Mouse (Mus musculus) adrenal gland, adult 2 months (tissue): Measurements from ENCODE around the gene Slamf6. TPM values are rescaled to one million over a fixed set of nuclear protein-coding genes. Genes with fewer than 3 reads are reported as not detected.
"Not testable (repeated sequence)": the region's sequence is repeated elsewhere in the genome, so short reads cannot be mapped to it uniquely, and the experiment has no call there.

Source experiments
- DNase-seq: peaks from one replicate; pipeline ENCODE4 v3.0.0; 2021
- polyA plus RNA-seq: library from polyadenylated mRNA; depleted of rRNA; stranded (reverse); fragments of >200 nt; gene quantifications from 2 replicates; pipeline ENCODE4 v1.2.3, GENCODE M21; 2012
- total RNA-seq, 2 experiments: library from RNA; stranded (reverse); gene quantifications; 2 replicates each; pipeline ENCODE4 v1.2.3; 2021

Gene Slamf6
- total and polyA plus RNA-seq, 3 experiments = 0.06 to 0.24 TPM; not detected in 1

GRCm38 (mm10) chr1:171955071-171955470 is 37.8 kb downstream of the Slamf6 start:
- no peak for DNase-seq

- no peak for DNase-seq
These were observed 40.1 kb downstream of the Slamf6 start for GRCm38 (mm10) chr1:171957411-171957810.

GRCm38 (mm10) chr1:171960726-171961125 is 43.4 kb downstream of the Slamf6 start:
- no peak for DNase-seq

GRCm38 (mm10) chr1:171961704-171962103 is 44.4 kb downstream of the Slamf6 start:
- DNase-seq = no peak

- DNase-seq = no peak
These were observed 46.3 kb downstream of the Slamf6 start for GRCm38 (mm10) chr1:171963613-171964012.

- no peak for DNase-seq
These were observed 48.9 kb downstream of the Slamf6 start for GRCm38 (mm10) chr1:171966054-171966790.

- DNase-seq = no peak
These were observed 51.9 kb downstream of the Slamf6 start for GRCm38 (mm10) chr1:171969221-171969620.

GRCm38 (mm10) chr1:171970854-171971586 is 53.7 kb downstream of the Slamf6 start:
- no peak for DNase-seq

GRCm38 (mm10) chr1:171974361-171974760 is 57.0 kb downstream of the Slamf6 start:
- not testable (repeated sequence) for DNase-seq

GRCm38 (mm10) chr1:171975377-171975776 is 58.1 kb downstream of the Slamf6 start:
- DNase-seq = no peak

GRCm38 (mm10) chr1:171975831-171976230 is 58.5 kb downstream of the Slamf6 start:
- DNase-seq = no peak

GRCm38 (mm10) chr1:171976826-171977539 is 59.7 kb downstream of the Slamf6 start:
- DNase-seq = no peak

GRCm38 (mm10) chr1:171977891-171978290 is 60.6 kb downstream of the Slamf6 start:
- no peak for DNase-seq

GRCm38 (mm10) chr1:171979969-171980730 is 62.8 kb downstream of the Slamf6 start:
- DNase-seq = no peak

GRCm38 (mm10) chr1:171982170-171982569 is 64.9 kb downstream of the Slamf6 start:
- DNase-seq = no peak

GRCm38 (mm10) chr1:171982740-171983139 is 65.4 kb downstream of the Slamf6 start:
- DNase-seq = no peak

GRCm38 (mm10) chr1:171983372-171984001 is 66.2 kb downstream of the Slamf6 start:
- DNase-seq = no peak

- no peak for DNase-seq
These were observed 66.8 kb downstream of the Slamf6 start for GRCm38 (mm10) chr1:171984121-171984520.

- DNase-seq = no peak
These were observed 74.6 kb downstream of the Slamf6 start for GRCm38 (mm10) chr1:171991883-171992282.

- DNase-seq = no peak
These were observed 75.7 kb downstream of the Slamf6 start for GRCm38 (mm10) chr1:171992901-171993530.

- DNase-seq = no peak
These were observed 77.2 kb downstream of the Slamf6 start for GRCm38 (mm10) chr1:171994501-171994900.
